ENCODE assay signal across 8 mouse cellular contexts in genomic region chr5:110979861-110980346, GRCm38 (mm10).
DNase-seq lines count a peak whose midpoint lies in the region; ATAC-seq and TF ChIP-seq lines count a peak whose summit lies in the region.

No protein-coding gene starts in this region.

- no peaks in the 10 kb centered on the region for H3K36me3 ChIP-seq in heart, postnatal 0 days (replicated peaks; ENCODE audit: control insufficient read depth, insufficient read depth, low read length)

- peak; percentile 84 for DNase-seq in CD4-positive, CD25-positive, alpha-beta regulatory T cell, adult 2 months (ENCODE audit: low read depth, low spot score)
- DNase-seq in T-cell, adult 2 months (ENCODE audit: low spot score), result peak; percentile 80
- DNase-seq in heart, postnatal 0 days (ENCODE audit: low spot score), result peak; percentile 55
- DNase-seq in kidney, postnatal 10 days, result peak; percentile 59
- peak; percentile 57 for DNase-seq in lung, postnatal 14 days
- DNase-seq in ovary, postnatal 36 days (ENCODE audit: low spot score), result peak; percentile 45

- TF ChIP-seq EP300 in heart, postnatal 0 days (IDR thresholded peaks at IDR 0.05; ENCODE audit: low read depth), result no peak

- H3K9me3 ChIP-seq in heart, postnatal 0 days (replicated peaks; ENCODE audit: control insufficient read depth, low read length), result no peaks in the 10 kb centered on the region

- H3K9ac ChIP-seq in heart, postnatal 0 days (replicated peaks; ENCODE audit: low read depth, low read length), result peak overlapping the region; percentile 87

- peaks cover 12% of the 10 kb centered on the region for H3K4me1 ChIP-seq in embryonic fibroblast, embryonic 13.5 days (ENCODE audit: control insufficient read depth, insufficient read depth, low read length)
- peaks cover 6% of the 10 kb centered on the region; the same call in 1 of the 2 replicates for H3K4me1 ChIP-seq in heart, postnatal 0 days (ENCODE audit: control insufficient read depth, insufficient read depth)

- peak overlapping the region; percentile 89 for H3K27ac ChIP-seq in embryonic fibroblast, embryonic 13.5 days (ENCODE audit: insufficient read depth, low read length)
- H3K27ac ChIP-seq in heart, postnatal 0 days (ENCODE audit: low read depth), result peak overlapping the region; percentile 94

- WGBS in heart, postnatal 0 days, result under 1% methylated on average over 14 of the region's 14 CpGs

- TF ChIP-seq CTCF in embryonic fibroblast, embryonic 13.5 days (IDR thresholded peaks at IDR 0.05; ENCODE audit: borderline replicate concordance, insufficient read depth, low read length), result no peak
- no peak for TF ChIP-seq CTCF in heart, postnatal 0 days (IDR thresholded peaks at IDR 0.05; ENCODE audit: low read depth)

- ATAC-seq in heart, postnatal 0 days (ENCODE audit: insufficient read depth, low read depth), result 0 out of 2 replicates have a peak, but pooled peaks have one; percentile 19
- ATAC-seq in frontal cortex, adult (ENCODE audit: low TSS enrichment), result no peak

- no peaks in the 10 kb centered on the region; the same call in 1 of the 2 replicates for H3K27me3 ChIP-seq in heart, postnatal 0 days (ENCODE audit: control insufficient read depth, insufficient read depth, low read length)

- peak overlapping the region; percentile 90 for H3K4me2 ChIP-seq in heart, postnatal 0 days (ENCODE audit: low read depth, low read length)

- peak; percentile 55 for TF ChIP-seq POLR2A in embryonic fibroblast, embryonic 13.5 days (IDR thresholded peaks at IDR 0.05; ENCODE audit: low read depth, low read length)

- H3K4me3 ChIP-seq in embryonic fibroblast, embryonic 13.5 days (ENCODE audit: insufficient read depth, low read length), result peak overlapping the region; percentile 67
- peak overlapping the region; percentile 70 for H3K4me3 ChIP-seq in heart, postnatal 0 days (ENCODE audit: low read depth, low read length)
